Mouse (Mus musculus) embryonic facial prominence, embryonic 13.5 days (tissue): ENCODE measurements around the gene Stag2. TPM values are rescaled to one million over a fixed set of nuclear protein-coding genes. Genes with fewer than 3 reads are reported as not detected.

Source experiments
- ATAC-seq: fragments of 200-750 bp; cut with Nextera tagmentation; 2 replicates; pipeline ENCODE4 v1.8.0; 2017; ENCODE audit warnings: low read depth; ENCODE audit not compliant: insufficient number of reproducible peaks, insufficient read depth, low FRiP score, low TSS enrichment
- H3K27ac ChIP-seq: fragments of 300-500 bp; sonication (generic); 2 replicates; pipeline ENCODE4 v1.5.1; 2015; ENCODE audit warnings: moderate library complexity, mild to moderate bottlenecking, inconsistent platforms
- H3K27me3 ChIP-seq: fragments of 300-500 bp; sonication (generic); 2 replicates; pipeline ENCODE4 v1.6.1; 2015; ENCODE audit warnings: mild to moderate bottlenecking, inconsistent platforms
- H3K36me3 ChIP-seq: fragments of 300-500 bp; sonication (generic); 2 replicates; pipeline ENCODE4 v1.6.1; 2015; ENCODE audit warnings: mild to moderate bottlenecking, inconsistent platforms
- H3K4me1 ChIP-seq: fragments of 300-500 bp; sonication (generic); 2 replicates; pipeline ENCODE4 v1.6.1; 2015; ENCODE audit warnings: inconsistent platforms
- H3K4me2 ChIP-seq: fragments of 300-500 bp; sonication (generic); 2 replicates; pipeline ENCODE4 v1.6.1; 2015; ENCODE audit warnings: moderate library complexity, mild to moderate bottlenecking, inconsistent platforms
- H3K4me3 ChIP-seq: fragments of 300-500 bp; sonication (generic); 2 replicates; pipeline ENCODE4 v1.5.1; 2015; ENCODE audit warnings: mild to moderate bottlenecking, inconsistent platforms
- H3K9ac ChIP-seq: fragments of 300-500 bp; sonication (generic); 2 replicates; pipeline ENCODE4 v1.6.1; 2015; ENCODE audit warnings: mild to moderate bottlenecking, inconsistent platforms
- H3K9me3 ChIP-seq: fragments of 300-500 bp; sonication (generic); 2 replicates; pipeline ENCODE4 v1.6.1; 2016; ENCODE audit warnings: inconsistent platforms
- WGBS: fragments of 180-500 bp; shearing (Covaris S2); methylation state at CpG from one replicate; pipeline ENCODE4 v1.1.7; 2015; ENCODE audit warnings: mixed read lengths; 5-methylcytosine and 5-hydroxymethylcytosine counted together
- polyA plus RNA-seq: library from polyadenylated mRNA; unstranded; fragments of >200 nt; fragmentation: Nextera tagmentation; extraction: Ambion mirVana; gene quantifications from 2 replicates; pipeline ENCODE4 v1.2.1, GENCODE M21; 2015

The Stag2 gene
- polyA plus RNA-seq, 1 experiment from 2014 or later, result 42.9 TPM

DNA sequence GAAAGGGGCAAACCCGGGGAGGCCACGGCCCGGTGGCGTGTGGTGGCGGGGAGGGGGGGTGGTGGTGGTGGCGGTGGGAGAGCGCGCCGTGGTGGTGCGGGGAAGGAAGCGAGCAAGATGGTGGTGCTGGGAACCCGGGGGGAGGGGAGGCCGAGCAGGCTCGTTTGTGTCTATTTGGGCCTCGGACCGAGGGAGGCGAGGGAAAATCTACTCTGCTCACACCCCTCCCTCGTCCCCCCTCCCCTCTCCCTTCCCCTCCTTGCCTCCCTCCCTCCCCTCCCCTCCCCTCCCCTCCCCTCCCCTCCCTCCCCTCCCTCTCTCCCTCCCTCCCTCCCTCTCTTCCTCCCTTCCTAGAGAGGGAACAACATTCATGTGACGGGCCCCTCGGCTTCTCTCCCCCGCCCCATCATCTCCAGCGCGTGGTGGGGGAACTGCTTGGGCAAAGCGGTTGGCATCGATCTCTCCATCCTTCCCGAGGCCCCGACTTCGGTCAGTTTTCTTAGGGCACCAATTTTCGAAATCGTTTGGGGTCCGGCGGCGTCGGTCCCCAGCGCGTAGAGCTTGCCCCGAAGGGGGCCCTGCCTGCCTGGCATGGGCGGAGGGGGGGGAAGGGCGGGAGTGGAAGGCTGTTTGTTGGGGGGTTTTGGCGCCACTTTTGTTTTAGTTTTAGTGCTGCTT, 1.4 kb downstream of the Stag2 start:
- H3K4me3 ChIP-seq, result peak overlapping the region; percentile 56
- H3K9me3 ChIP-seq, result no peaks in the 10 kb centered on the region
- H3K27ac ChIP-seq, result peak overlapping the region; percentile 99
- peak overlapping the region; percentile 95 for H3K9ac ChIP-seq
- 17% methylated on average over 25 of the region's 40 CpGs for WGBS
- H3K36me3 ChIP-seq, result no peaks in the 10 kb centered on the region
- H3K4me1 ChIP-seq, result peaks cover 3% of the 10 kb centered on the region; the same call in 1 of the 2 replicates
- peak; percentile 75 for ATAC-seq
- peak overlapping the region; percentile 55 for H3K4me2 ChIP-seq
- no peaks in the 10 kb centered on the region for H3K27me3 ChIP-seq

DNA sequence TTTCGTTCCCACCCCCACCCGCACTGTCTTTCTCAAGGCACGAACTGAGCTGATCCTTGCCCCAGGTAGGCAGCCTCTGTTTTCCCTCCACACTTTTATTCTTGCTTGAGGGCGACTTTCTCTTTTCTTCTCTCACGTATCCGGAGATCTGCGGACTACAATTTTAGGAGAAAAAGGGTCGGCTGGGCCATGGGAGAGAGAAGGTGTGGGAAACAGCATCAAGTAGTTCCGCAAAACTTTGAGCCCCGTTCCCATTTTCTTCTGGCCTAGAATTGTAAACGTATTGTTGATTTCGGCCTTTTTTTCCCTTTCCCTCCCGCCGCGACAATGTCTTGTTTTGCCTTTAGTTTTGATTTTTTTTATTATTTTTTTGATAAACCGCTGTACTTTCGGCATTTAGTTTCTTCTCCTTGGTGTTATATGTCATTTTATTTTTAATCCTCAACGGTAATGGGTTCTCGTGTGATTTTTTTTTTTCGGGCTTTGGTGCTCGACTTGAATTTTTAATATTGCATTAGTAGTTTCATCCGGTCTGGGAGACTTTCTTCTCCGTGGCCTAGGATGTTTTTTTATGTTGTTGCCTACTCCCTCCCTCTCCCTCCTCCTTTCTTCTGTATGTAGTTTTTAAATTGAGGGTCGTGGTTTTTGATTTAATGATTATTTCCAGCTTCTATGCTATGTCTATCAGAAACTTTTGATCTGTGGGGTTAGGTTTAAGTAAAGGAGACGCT, 2.1 kb downstream of the Stag2 start:
- peaks cover 3% of the 10 kb centered on the region; the same call in 1 of the 2 replicates for H3K4me1 ChIP-seq
- H3K36me3 ChIP-seq, result no peaks in the 10 kb centered on the region
- no peaks in the 10 kb centered on the region for H3K9me3 ChIP-seq
- 18% methylated on average over 25 of the region's 25 CpGs for WGBS
- H3K4me3 ChIP-seq, result peak overlapping the region; percentile 56
- H3K27ac ChIP-seq, result peak overlapping the region; percentile 99
- peak overlapping the region; percentile 55 for H3K4me2 ChIP-seq
- no peaks in the 10 kb centered on the region for H3K27me3 ChIP-seq
- peak overlapping the region; percentile 75 for H3K9ac ChIP-seq
- no peak for ATAC-seq

DNA sequence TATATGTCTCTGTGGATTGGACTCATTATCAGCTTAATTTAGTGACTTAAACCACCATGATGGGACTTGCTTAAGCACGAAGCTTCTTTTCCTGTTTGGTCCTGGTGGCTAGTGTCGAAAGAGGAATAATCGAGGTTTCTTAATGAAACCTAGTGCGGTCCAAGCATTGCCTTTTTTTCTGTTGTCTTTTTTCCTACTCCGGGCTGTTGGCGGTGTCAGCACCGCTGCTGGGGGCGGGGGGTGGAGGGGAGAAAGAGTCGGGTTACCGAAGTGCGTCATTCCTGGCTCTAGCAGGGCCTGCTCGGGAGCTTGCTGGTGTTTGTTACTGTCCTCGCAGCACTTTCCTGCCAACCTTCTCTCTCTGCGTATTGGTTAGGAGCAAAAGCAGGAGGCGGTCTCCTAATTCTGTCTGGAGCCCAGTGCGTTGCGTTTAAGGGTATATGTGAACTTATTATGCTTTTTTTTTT, 2.8 kb downstream of the Stag2 start:
- H3K4me3 ChIP-seq, result peak overlapping the region; percentile 56
- H3K9ac ChIP-seq, result peak overlapping the region; percentile 75
- ATAC-seq, result peak; percentile 80
- H3K36me3 ChIP-seq, result no peaks in the 10 kb centered on the region
- H3K27me3 ChIP-seq, result no peaks in the 10 kb centered on the region
- H3K4me2 ChIP-seq, result peak overlapping the region; percentile 55
- peak overlapping the region; percentile 99 for H3K27ac ChIP-seq
- H3K4me1 ChIP-seq, result peaks cover 3% of the 10 kb centered on the region; the same call in 1 of the 2 replicates
- WGBS, result 19% methylated on average over 17 of the region's 17 CpGs
- H3K9me3 ChIP-seq, result no peaks in the 10 kb centered on the region

DNA sequence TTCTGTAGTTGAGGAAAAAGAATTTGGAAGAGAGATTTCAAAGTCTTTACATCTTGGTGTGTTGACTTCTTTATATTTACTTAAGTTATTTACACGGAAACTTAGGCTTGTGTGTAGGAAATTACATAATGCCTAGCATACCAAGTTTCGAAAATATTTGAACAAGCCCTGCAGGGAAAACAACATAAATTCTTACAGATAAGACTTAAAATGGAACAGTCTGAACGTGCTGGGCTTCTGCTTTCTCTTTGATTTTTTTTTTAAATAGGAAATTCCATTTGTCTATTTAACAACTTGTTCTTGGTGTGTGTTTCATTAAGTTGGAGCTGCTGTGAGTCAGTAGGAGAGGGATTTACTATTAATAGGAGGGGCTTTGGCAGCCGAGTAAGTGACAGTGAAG, 3.9 kb downstream of the Stag2 start:
- no peaks in the 10 kb centered on the region for H3K36me3 ChIP-seq
- H3K4me2 ChIP-seq, result peak overlapping the region; percentile 55
- no peak for ATAC-seq
- H3K27ac ChIP-seq, result no peak overlapping the region
- no peaks in the 10 kb centered on the region for H3K27me3 ChIP-seq
- H3K9ac ChIP-seq, result no peak overlapping the region
- WGBS, result 24% methylated on average over 4 of the region's 4 CpGs
- peak overlapping the region; percentile 56 for H3K4me3 ChIP-seq
- H3K4me1 ChIP-seq, result peaks cover 3% of the 10 kb centered on the region; the same call in 1 of the 2 replicates
- no peaks in the 10 kb centered on the region for H3K9me3 ChIP-seq

DNA sequence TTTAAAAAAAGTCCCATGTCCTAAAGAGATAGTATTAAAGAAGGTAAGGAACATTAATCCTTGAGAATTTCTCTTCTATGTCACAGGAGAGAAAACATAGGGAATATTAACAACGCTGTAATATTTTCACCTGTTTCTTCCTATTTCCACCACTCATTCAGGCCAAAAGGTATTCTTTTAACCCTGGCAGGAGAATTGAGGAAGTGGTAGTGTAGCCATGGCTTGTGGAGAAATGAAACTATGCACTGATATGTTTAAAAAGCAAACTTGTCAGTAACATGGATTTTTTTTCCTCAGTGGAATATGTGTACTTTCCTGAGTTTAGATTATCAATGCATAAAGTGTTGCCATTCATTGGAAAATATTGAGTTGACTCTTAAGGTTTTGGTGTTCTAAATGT, 16.3 kb downstream of the Stag2 start:
- Histone ChIP-seq H3K27ac (no peak overlapping the region), H3K27me3 (no peaks in the 10 kb centered on the region), H3K4me1 (no peaks in the 10 kb centered on the region), H3K9me3 (no peaks in the 10 kb centered on the region), H3K4me2 (no peak overlapping the region), H3K9ac (no peak overlapping the region), H3K36me3 (no peaks in the 10 kb centered on the region), H3K4me3 (no peak overlapping the region)
- WGBS, result 91% methylated on average over 1 of the region's 1 CpGs
- no peak for ATAC-seq

DNA sequence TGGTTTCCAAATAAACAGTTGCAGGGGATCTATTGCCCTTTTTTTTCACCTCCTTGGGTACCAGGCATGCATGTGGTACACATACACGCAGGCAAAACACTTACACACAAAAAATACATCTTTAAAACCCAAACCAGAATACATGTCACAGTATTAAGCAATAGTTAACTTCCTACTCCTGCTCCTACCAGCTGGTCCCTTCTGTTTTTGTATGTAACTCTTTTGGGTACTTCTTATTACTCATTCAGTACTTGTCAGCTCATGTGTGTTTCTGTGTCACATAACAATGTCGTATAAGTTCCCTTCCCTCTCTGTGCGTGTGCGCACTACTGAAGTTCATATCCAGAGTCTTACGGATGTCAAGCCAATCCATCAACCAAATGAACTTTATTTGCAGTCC, 21.7 kb downstream of the Stag2 start:
- 87% methylated on average over 5 of the region's 5 CpGs for WGBS
- H3K9me3 ChIP-seq, result no peaks in the 10 kb centered on the region
- H3K4me1 ChIP-seq, result no peaks in the 10 kb centered on the region

DNA sequence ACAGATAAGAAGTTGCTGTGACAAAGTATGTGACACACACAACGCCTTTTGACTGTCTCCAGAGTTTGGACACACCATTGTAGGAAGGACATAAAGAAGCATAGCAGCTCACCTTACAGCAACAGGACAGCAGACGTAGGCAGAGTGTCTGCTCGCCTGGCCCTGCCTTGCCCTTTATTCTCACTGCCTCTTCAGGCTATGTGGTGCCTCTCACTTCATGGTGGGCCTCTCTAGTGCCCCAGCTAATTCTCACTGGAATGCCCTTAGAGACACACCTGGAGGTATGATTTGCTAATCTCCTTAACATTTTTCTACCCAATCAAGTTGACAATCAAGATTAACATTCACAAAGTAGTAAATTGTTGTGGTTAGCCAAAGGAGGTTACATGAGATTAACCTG, 38.5 kb downstream of the Stag2 start:
- ATAC-seq, result no peak
- Histone ChIP-seq H3K27ac (no peak overlapping the region), H3K9ac (no peak overlapping the region), H3K4me1 (no peaks in the 10 kb centered on the region), H3K36me3 (no peaks in the 10 kb centered on the region), H3K9me3 (no peaks in the 10 kb centered on the region), H3K4me2 (no peak overlapping the region), H3K4me3 (no peak overlapping the region), H3K27me3 (no peaks in the 10 kb centered on the region)
- WGBS, result 64% methylated on average over 3 of the region's 3 CpGs

More for the DNA sequence above, 21.7 kb downstream of the Stag2 start:
- H3K4me3 ChIP-seq, result no peak overlapping the region
- H3K4me2 ChIP-seq, result no peak overlapping the region
- no peaks in the 10 kb centered on the region for H3K27me3 ChIP-seq
- H3K27ac ChIP-seq, result no peak overlapping the region
- H3K36me3 ChIP-seq, result no peaks in the 10 kb centered on the region
- ATAC-seq, result no peak
- H3K9ac ChIP-seq, result no peak overlapping the region

DNA sequence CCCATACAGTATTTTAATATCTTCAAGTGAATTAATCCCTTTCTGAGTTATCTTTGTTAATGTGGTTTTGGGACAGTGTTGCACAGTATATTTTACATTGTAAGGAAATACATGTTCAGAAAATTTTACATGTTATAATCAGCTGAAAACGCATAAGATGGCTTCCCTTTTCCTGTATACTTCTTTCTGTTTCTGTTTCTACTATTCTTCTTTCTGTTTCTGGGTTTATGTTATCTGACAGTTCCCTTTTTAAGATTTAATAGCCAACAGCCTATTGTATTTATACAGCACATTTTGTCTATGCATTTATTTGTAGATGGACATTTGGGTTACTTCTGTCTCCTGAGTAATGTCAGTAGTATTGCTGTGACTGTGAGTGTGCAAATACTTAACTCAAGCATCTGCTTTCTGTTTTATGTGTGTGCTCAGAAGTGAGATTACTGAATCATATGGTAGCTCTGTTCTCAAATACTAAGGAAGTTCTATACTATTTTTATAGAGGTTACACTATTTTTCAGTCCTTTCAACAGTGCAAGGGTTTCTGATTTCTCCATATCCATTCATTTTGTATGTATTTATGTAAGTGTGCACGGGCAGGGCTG, 39.8 kb downstream of the Stag2 start:
- Histone ChIP-seq H3K27me3 (no peaks in the 10 kb centered on the region), H3K9ac (no peak overlapping the region), H3K4me1 (no peaks in the 10 kb centered on the region), H3K4me3 (no peak overlapping the region), H3K9me3 (no peaks in the 10 kb centered on the region), H3K4me2 (no peak overlapping the region), H3K36me3 (no peaks in the 10 kb centered on the region), H3K27ac (no peak overlapping the region)
- no peak for ATAC-seq
- WGBS, result 70% methylated on average over 2 of the region's 2 CpGs

DNA sequence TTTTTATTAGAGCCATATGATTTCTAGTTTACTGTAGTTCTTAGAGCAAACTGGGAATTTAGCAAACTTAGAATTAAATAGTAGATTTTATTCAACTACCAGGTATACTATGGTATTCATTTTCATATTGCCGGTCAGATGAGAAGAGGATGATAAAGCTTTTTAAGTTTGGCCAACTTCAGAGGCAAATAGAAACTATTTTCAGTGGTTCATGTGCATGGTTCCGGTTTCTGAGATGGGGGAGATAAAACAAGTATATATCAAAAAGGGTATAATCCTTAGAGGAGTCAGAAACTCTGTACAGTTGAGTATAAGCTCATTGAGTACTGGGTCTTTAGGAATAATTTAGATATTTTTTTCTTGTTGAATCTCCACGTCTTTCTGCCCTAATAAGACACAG, 45.5 kb downstream of the Stag2 start:
- H3K27ac ChIP-seq, result no peak overlapping the region
- no peaks in the 10 kb centered on the region for H3K27me3 ChIP-seq
- no peak overlapping the region for H3K9ac ChIP-seq
- H3K4me3 ChIP-seq, result no peak overlapping the region
- no peaks in the 10 kb centered on the region for H3K4me1 ChIP-seq
- no peak overlapping the region for H3K4me2 ChIP-seq
- 73% methylated on average over 3 of the region's 3 CpGs for WGBS
- no peaks in the 10 kb centered on the region for H3K9me3 ChIP-seq
- H3K36me3 ChIP-seq, result no peaks in the 10 kb centered on the region
- ATAC-seq, result no peak

DNA sequence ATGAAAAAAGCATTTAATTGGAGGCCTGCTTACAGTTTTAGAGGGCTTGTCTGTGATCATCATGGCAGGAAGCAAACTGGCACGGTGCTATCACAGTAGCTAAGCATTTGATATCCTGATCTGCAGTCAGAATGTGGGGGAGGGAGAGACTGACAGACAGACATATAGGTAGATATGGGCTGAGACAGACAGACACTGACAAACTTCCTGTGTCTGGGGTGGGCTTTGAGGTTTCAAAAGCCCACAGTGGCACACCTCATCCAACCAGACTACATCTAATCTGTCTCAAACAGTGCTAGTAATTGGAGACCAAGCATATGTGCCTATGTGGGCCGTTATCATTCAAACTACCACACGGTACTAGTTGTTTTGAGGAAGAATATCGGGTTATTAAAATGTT, 53.4 kb downstream of the Stag2 start:
- no peak overlapping the region for H3K27ac ChIP-seq
- H3K4me1 ChIP-seq, result no peaks in the 10 kb centered on the region
- no peak overlapping the region for H3K4me3 ChIP-seq
- H3K36me3 ChIP-seq, result no peaks in the 10 kb centered on the region
- no peak overlapping the region for H3K9ac ChIP-seq
- 88% methylated on average over 4 of the region's 4 CpGs for WGBS
- no peak for ATAC-seq
- no peaks in the 10 kb centered on the region for H3K9me3 ChIP-seq
- H3K27me3 ChIP-seq, result no peaks in the 10 kb centered on the region
- no peak overlapping the region for H3K4me2 ChIP-seq

DNA sequence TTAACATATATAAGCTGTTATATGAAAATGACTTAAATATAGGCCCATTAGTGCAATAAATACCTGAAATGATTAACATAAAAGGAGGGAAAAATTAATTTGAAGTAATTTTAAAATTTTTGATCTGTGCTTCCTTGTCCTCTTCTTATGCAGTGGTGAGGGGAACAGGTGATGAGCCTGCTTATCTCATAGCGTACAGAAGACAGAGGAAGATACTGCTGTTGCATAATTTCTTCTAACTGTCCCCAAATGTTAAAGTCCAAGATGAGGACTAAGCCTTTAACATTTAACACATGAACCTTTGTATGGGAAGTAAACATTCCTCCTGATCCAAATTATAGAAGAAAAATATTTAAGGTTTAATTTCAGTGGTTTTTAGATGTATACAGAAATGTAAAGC, 66.6 kb downstream of the Stag2 start:
- no peaks in the 10 kb centered on the region for H3K36me3 ChIP-seq
- no peaks in the 10 kb centered on the region for H3K27me3 ChIP-seq
- no peak overlapping the region for H3K4me2 ChIP-seq
- H3K4me3 ChIP-seq, result no peak overlapping the region
- H3K27ac ChIP-seq, result no peak overlapping the region
- H3K9me3 ChIP-seq, result no peaks in the 10 kb centered on the region
- no peak for ATAC-seq
- H3K4me1 ChIP-seq, result no peaks in the 10 kb centered on the region
- no peak overlapping the region for H3K9ac ChIP-seq
- WGBS, result 85% methylated on average over 1 of the region's 1 CpGs

DNA sequence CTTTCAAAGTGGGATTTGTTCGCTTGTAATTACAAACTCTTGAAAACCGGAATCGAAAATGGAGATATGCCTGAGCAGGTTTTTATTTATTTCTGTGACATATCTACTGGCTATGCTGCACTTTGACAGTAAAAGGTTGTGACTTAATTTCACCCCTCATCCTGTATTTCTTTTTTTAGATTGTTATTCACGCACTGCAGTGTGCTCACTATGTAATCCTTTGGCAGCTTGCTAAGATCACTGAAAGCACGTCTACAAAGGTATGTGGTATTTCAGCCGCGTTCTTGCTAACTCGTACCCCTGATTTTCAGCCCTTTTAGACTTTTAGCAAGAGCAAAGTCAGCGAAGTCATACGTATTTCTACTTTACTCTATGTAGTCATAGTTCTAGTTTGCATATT, 101.2 kb downstream of the Stag2 start:
- 0 out of 2 replicates have a peak, but pooled peaks cover 3% of the 10 kb centered on the region for H3K36me3 ChIP-seq
- H3K9ac ChIP-seq, result no peak overlapping the region
- 90% methylated on average over 10 of the region's 10 CpGs for WGBS
- no peak overlapping the region for H3K4me3 ChIP-seq
- H3K9me3 ChIP-seq, result no peaks in the 10 kb centered on the region
- ATAC-seq, result no peak
- no peak overlapping the region for H3K4me2 ChIP-seq
- no peak overlapping the region for H3K27ac ChIP-seq
- no peaks in the 10 kb centered on the region for H3K27me3 ChIP-seq
- H3K4me1 ChIP-seq, result no peaks in the 10 kb centered on the region
